Mouse (Mus musculus): ENCODE measurements around the gene Cryaa. TPM values are rescaled to one million over a fixed set of nuclear protein-coding genes. Genes with fewer than 3 reads are reported as not detected.

The Cryaa gene
- total and polyA plus RNA-seq, 3 experiments, result not detected

- Histone ChIP-seq H3K9me3 (replicated peaks) (no peaks in the 10 kb centered on the region), H3K4me1 (ENCODE audit: insufficient read depth, low read depth, low read length) (peaks cover 3% of the 10 kb centered on the region; the same call in 1 of the 2 replicates), H3K4me3 (ENCODE audit: low read depth, low read length) (no peak overlapping the region), H3K27me3 (ENCODE audit: insufficient read depth, low read length) (peaks cover 37% of the 10 kb centered on the region), H3K36me3 (replicated peaks) (no peaks in the 10 kb centered on the region)
- DNase-seq (ENCODE audit: low spot score) (no peak), ATAC-seq (ENCODE audit: extremely low read depth, insufficient number of reproducible peaks, low FRiP score, poor library complexity, severe bottlenecking) (no peak)
- no peak for TF ChIP-seq TAL1 (conservative IDR thresholded peaks at IDR 0.05; ENCODE audit: low read depth, low read length)
Measured at GRCm38 (mm10) chr17:31636277-31636941, 41.2 kb upstream of the Cryaa start.

DNA sequence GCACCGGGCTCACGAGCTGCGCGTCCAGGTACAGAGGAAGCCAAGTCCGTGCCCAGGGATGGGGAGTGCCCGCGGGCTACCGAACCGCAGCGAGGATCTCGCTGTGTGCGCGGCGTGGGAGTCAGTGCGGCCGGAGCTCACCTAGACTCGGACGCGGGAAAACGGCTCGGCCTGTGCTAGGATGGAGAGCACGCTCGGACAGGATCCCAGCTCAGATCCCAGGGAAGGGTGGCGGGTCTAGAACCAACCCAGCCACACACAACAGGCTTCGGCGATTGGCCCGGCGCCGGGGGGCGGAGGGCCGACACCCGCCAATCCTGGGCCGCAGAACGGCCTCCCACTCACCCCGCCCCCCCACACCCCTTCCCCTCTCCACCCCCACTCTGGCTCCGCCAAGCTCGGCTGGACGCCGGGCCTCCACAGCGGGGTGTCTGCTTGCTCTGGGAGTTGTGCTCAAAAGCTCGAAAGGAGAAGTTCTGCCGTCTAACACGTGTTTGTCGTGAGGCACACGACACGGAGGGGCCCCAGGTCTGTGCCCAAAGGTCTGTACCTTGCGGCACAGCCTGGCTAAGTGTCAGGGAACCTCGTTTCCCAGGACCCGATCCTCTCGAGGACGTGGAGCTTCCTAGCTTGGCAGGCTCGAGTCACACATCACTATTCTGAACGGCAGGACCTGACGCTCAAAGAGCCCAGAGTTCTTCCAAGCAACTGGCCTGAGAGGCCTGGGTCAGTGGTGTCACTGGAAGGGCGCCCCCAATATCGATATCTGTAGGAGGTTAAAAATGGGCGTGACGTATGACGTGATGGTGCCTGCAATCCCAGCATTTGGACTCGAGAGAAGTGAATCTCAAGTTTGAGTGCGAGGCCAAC is 40.4 kb upstream of the Cryaa start, which contains the start of gene Cbs:
Gene Cbs (minus strand): TSS at position 297 of the 870 bp plus-strand sequence.
- DNase-seq (ENCODE audit: low spot score), result no peak
- Histone ChIP-seq H3K36me3 (replicated peaks) (no peaks in the 10 kb centered on the region), H3K9me3 (replicated peaks) (no peaks in the 10 kb centered on the region), H3K4me1 (ENCODE audit: insufficient read depth, low read depth, low read length) (peaks cover 3% of the 10 kb centered on the region; the same call in 1 of the 2 replicates), H3K4me3 (ENCODE audit: low read depth, low read length) (no peak within 1 kb of the TSS), H3K27me3 (ENCODE audit: insufficient read depth, low read length) (peaks cover 35% of the 10 kb centered on the region)
- no peak for ATAC-seq (ENCODE audit: extremely low read depth, insufficient number of reproducible peaks, low FRiP score, poor library complexity, severe bottlenecking)
- TF ChIP-seq GATA2 (IDR thresholded peaks at IDR 0.05; ENCODE audit: borderline replicate concordance, low read depth, low read length) (no peak), GATA1 (IDR thresholded peaks at IDR 0.05; ENCODE audit: borderline replicate concordance, low read length) (no peak), CTCF (IDR thresholded peaks at IDR 0.05; ENCODE audit: low read depth, low read length) (no peak), POLR2AphosphoS5 (IDR thresholded peaks at IDR 0.05; ENCODE audit: insufficient replicate concordance, low read depth, low read length) (no peak), TAL1 (conservative IDR thresholded peaks at IDR 0.05; ENCODE audit: low read depth, low read length) (no peak)

GRCm38 (mm10) chr17:31637866-31638570 is 39.6 kb upstream of the Cryaa start:
- DNase-seq (ENCODE audit: low spot score), result no peak
- no peak for ATAC-seq (ENCODE audit: extremely low read depth, insufficient number of reproducible peaks, low FRiP score, poor library complexity, severe bottlenecking)

GRCm38 (mm10) chr17:31639651-31640050 is 38.0 kb upstream of the Cryaa start:
- no peaks in the 10 kb centered on the region for H3K9me3 ChIP-seq (replicated peaks)
- DNase-seq (ENCODE audit: low spot score), result no peak
- H3K4me1 ChIP-seq (ENCODE audit: insufficient read depth, low read depth, low read length), result peaks cover 3% of the 10 kb centered on the region; the same call in 1 of the 2 replicates
- no peaks in the 10 kb centered on the region for H3K36me3 ChIP-seq (replicated peaks)
- peaks cover 34% of the 10 kb centered on the region for H3K27me3 ChIP-seq (ENCODE audit: insufficient read depth, low read length)
- ATAC-seq (ENCODE audit: extremely low read depth, insufficient number of reproducible peaks, low FRiP score, poor library complexity, severe bottlenecking), result no peak
- TF ChIP-seq GATA1 (IDR thresholded peaks at IDR 0.05; ENCODE audit: borderline replicate concordance, low read length) (no peak), POLR2AphosphoS5 (IDR thresholded peaks at IDR 0.05; ENCODE audit: insufficient replicate concordance, low read depth, low read length) (no peak), TAL1 (conservative IDR thresholded peaks at IDR 0.05; ENCODE audit: low read depth, low read length) (no peak), GATA2 (IDR thresholded peaks at IDR 0.05; ENCODE audit: borderline replicate concordance, low read depth, low read length) (no peak), CTCF (IDR thresholded peaks at IDR 0.05; ENCODE audit: low read depth, low read length) (no peak)
- no peak overlapping the region for H3K4me3 ChIP-seq (ENCODE audit: low read depth, low read length)

More at GRCm38 (mm10) chr17:31637866-31638570, 39.6 kb upstream of the Cryaa start:
- Histone ChIP-seq H3K27me3 (ENCODE audit: insufficient read depth, low read length) (peaks cover 34% of the 10 kb centered on the region), H3K4me3 (ENCODE audit: low read depth, low read length) (no peak overlapping the region), H3K36me3 (replicated peaks) (no peaks in the 10 kb centered on the region), H3K9me3 (replicated peaks) (no peaks in the 10 kb centered on the region), H3K4me1 (ENCODE audit: insufficient read depth, low read depth, low read length) (peaks cover 3% of the 10 kb centered on the region; the same call in 1 of the 2 replicates)
- TF ChIP-seq GATA2 (IDR thresholded peaks at IDR 0.05; ENCODE audit: borderline replicate concordance, low read depth, low read length) (no peak), TAL1 (conservative IDR thresholded peaks at IDR 0.05; ENCODE audit: low read depth, low read length) (no peak), GATA1 (IDR thresholded peaks at IDR 0.05; ENCODE audit: borderline replicate concordance, low read length) (no peak), POLR2AphosphoS5 (IDR thresholded peaks at IDR 0.05; ENCODE audit: insufficient replicate concordance, low read depth, low read length) (no peak), CTCF (IDR thresholded peaks at IDR 0.05; ENCODE audit: low read depth, low read length) (no peak)

- TF ChIP-seq POLR2AphosphoS5 (IDR thresholded peaks at IDR 0.05; ENCODE audit: insufficient replicate concordance, low read depth, low read length), result no peak
- TF ChIP-seq GATA1 (IDR thresholded peaks at IDR 0.05; ENCODE audit: borderline replicate concordance, low read length), result no peak
- TF ChIP-seq GATA2 (IDR thresholded peaks at IDR 0.05; ENCODE audit: borderline replicate concordance, low read depth, low read length), result no peak
- no peak for TF ChIP-seq CTCF (IDR thresholded peaks at IDR 0.05; ENCODE audit: low read depth, low read length)
- no peak for TF ChIP-seq TAL1 (conservative IDR thresholded peaks at IDR 0.05; ENCODE audit: low read depth, low read length)
- Histone ChIP-seq H3K36me3 (replicated peaks) (peaks cover 13% of the 10 kb centered on the region), H3K27me3 (ENCODE audit: insufficient read depth, low read length) (peaks cover 18% of the 10 kb centered on the region), H3K9me3 (replicated peaks) (no peaks in the 10 kb centered on the region), H3K4me1 (ENCODE audit: insufficient read depth, low read depth, low read length) (peaks cover 5% of the 10 kb centered on the region; the same call in 1 of the 2 replicates), H3K4me3 (ENCODE audit: low read depth, low read length) (no peak overlapping the region)
- no peak for DNase-seq (ENCODE audit: low spot score)
- ATAC-seq (ENCODE audit: extremely low read depth, insufficient number of reproducible peaks, low FRiP score, poor library complexity, severe bottlenecking), result no peak
Measured at GRCm38 (mm10) chr17:31642331-31642730, 35.3 kb upstream of the Cryaa start.

DNA sequence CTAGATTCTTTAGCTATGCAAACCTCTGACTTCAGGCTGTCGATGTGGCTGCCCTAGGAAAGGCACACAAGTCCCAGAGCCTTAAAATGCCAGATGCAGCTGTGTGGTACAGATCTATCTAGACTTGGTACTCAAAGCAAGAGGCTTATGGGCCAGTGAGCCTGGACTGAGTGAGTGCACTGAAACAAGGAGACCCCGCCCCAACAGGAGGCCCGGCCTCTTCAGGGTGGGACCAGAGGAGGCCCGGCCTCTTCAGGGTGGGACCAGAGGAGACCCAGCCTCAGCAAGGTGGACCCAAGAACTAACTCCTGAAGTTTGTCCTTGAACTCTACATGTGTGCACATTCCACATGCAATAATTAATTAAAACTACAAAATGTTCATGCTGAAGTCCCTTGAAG is 34.7 kb upstream of the Cryaa start:
- Histone ChIP-seq H3K4me3 (ENCODE audit: low read depth, low read length) (no peak overlapping the region), H3K36me3 (replicated peaks) (peaks cover 19% of the 10 kb centered on the region), H3K27me3 (ENCODE audit: insufficient read depth, low read length) (peaks cover 12% of the 10 kb centered on the region), H3K9me3 (replicated peaks) (no peaks in the 10 kb centered on the region), H3K4me1 (ENCODE audit: insufficient read depth, low read depth, low read length) (peaks cover 5% of the 10 kb centered on the region; the same call in 1 of the 2 replicates)
- ATAC-seq (ENCODE audit: extremely low read depth, insufficient number of reproducible peaks, low FRiP score, poor library complexity, severe bottlenecking), result no peak
- DNase-seq (ENCODE audit: low spot score), result no peak
- no peak for TF ChIP-seq GATA2 (IDR thresholded peaks at IDR 0.05; ENCODE audit: borderline replicate concordance, low read depth, low read length)
- no peak for TF ChIP-seq GATA1 (IDR thresholded peaks at IDR 0.05; ENCODE audit: borderline replicate concordance, low read length)
- no peak for TF ChIP-seq CTCF (IDR thresholded peaks at IDR 0.05; ENCODE audit: low read depth, low read length)
- no peak for TF ChIP-seq TAL1 (conservative IDR thresholded peaks at IDR 0.05; ENCODE audit: low read depth, low read length)
- TF ChIP-seq POLR2AphosphoS5 (IDR thresholded peaks at IDR 0.05; ENCODE audit: insufficient replicate concordance, low read depth, low read length), result no peak

All from G1E (cell line).